Mouse (Mus musculus): ENCODE data around the gene Cfap61. TPM values are rescaled to one million over a fixed set of nuclear protein-coding genes. Genes with fewer than 3 reads are reported as not detected.

Cfap61 gene
- polyA plus RNA-seq, 1 experiment from 2014 or later, result not detected

DNA sequence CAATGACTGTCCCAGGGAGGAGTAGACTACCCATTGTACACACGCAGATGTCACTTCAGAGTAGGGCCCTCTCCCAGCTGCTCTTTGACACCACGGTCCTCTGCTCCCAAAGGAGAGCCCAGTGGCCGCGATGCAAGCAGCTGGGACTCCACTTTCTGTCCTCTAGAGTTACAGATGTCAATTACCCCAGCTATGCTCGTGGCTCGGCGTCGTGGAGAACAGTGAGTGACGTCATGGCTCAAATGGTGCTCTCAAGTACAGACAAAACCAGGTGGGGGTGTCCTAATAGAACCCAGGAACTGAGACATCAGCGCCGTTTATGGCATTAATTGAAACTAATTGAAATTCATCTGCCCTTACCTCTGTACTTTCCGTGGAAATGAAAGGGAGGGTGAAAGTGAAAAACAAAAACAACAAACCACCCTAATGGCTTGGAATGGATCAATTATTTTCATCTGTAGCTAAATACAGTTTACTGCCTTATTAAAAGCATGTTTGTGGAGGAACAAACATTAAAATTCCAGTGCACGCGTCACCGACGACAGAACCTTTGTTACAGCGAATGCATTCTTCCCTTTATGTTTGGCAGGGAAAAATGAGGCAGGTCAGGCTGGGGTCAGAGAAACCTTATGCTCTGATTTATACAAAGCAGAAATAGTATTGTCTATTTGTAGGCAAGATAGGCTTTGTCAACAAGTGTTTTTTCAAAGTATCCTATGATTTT is 182.8 kb downstream of the Cfap61 start:
- H3K4me1 ChIP-seq (replicated peaks), result no peaks in the 10 kb centered on the region
- WGBS (ENCODE audit: insufficient replicate concordance), result 70% methylated on average over 17 of the region's 17 CpGs
- no peak overlapping the region for H3K9ac ChIP-seq
- H3K36me3 ChIP-seq (replicated peaks), result no peaks in the 10 kb centered on the region
- H3K27me3 ChIP-seq, result no peaks in the 10 kb centered on the region
- ATAC-seq (ENCODE audit: insufficient read depth), result no peak
- no peak overlapping the region for H3K27ac ChIP-seq (replicated peaks)
- no peak overlapping the region for H3K4me2 ChIP-seq
- no peaks in the 10 kb centered on the region for H3K9me3 ChIP-seq (replicated peaks)
- H3K4me3 ChIP-seq (replicated peaks), result no peak overlapping the region

DNA sequence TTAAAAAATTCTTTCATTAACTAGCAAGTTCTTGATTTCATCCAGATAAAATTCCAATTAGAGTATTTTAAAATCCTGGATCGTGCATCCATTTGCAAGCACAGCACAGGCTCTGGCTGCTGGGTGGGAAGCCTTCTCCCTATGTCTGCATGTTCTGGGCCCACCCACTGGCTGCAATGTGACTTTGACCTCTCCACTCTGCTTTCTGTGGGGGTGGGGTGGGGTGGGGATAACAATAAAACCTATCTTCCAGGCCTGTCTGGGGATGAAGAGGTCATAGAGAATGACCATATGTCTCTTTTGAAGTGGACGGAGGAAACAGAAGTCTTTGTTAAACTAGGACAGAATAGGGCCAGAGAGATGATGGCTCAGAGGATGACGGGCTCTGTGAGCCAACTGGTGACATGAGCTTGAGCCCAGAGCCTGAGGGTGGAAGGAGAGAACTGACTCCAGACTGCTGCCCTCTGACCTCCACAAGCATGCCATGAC is 183.4 kb downstream of the Cfap61 start:
- 46% methylated on average over 3 of the region's 3 CpGs for WGBS (ENCODE audit: insufficient replicate concordance)
- Histone ChIP-seq H3K9me3 (replicated peaks) (no peaks in the 10 kb centered on the region), H3K27me3 (no peaks in the 10 kb centered on the region), H3K27ac (replicated peaks) (no peak overlapping the region), H3K36me3 (replicated peaks) (no peaks in the 10 kb centered on the region), H3K4me1 (replicated peaks) (no peaks in the 10 kb centered on the region), H3K4me2 (no peak overlapping the region), H3K4me3 (replicated peaks) (no peak overlapping the region), H3K9ac (no peak overlapping the region)
- ATAC-seq (ENCODE audit: insufficient read depth), result no peak

DNA sequence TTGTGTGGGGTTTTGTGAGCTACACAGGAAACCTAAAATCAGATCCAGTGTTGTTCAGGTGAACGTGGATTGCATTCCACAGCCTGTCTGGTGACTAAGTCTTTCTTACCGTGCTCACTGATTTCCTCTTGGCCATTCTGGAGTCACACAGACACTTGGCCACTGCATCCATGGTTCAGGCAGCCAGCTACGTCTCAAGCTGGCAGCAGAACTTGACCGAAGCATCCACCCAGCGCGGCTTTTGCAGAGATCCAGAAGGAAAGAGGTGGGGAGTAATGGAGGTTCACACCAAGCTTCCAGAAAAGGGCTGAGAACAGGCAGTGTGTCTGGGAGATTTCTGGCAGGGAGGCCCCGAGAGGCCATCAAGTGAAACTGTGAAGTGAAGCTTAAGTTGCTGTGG is 187.0 kb downstream of the Cfap61 start:
- ATAC-seq (ENCODE audit: insufficient read depth), result no peak
- Histone ChIP-seq H3K4me1 (replicated peaks) (no peaks in the 10 kb centered on the region), H3K9ac (no peak overlapping the region), H3K4me3 (replicated peaks) (no peak overlapping the region), H3K9me3 (replicated peaks) (no peaks in the 10 kb centered on the region), H3K4me2 (no peak overlapping the region), H3K27ac (replicated peaks) (no peak overlapping the region), H3K36me3 (replicated peaks) (no peaks in the 10 kb centered on the region), H3K27me3 (no peaks in the 10 kb centered on the region)
- WGBS (ENCODE audit: insufficient replicate concordance), result 72% methylated on average over 7 of the region's 7 CpGs

DNA sequence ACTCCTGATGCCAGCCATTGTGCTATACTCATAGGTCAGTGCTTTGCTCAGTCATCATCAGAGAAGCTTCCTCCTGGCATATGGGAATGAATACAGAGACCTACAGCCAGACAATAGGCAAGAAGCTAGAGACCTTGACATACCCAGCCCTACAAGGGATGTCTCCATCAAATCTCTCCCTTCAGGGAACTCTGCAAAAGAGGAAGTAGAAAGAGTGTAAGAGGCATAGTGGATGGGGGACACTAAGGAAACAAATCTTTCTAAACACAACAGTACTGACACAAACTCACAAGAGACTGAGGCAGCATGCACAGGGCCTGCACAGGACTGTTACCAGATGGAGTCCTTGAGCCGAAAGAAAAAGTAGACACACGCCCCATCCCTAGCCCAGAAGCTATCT is 190.5 kb downstream of the Cfap61 start:
- Histone ChIP-seq H3K4me1 (replicated peaks) (no peaks in the 10 kb centered on the region), H3K9ac (no peak overlapping the region), H3K27me3 (no peaks in the 10 kb centered on the region), H3K9me3 (replicated peaks) (no peaks in the 10 kb centered on the region), H3K27ac (replicated peaks) (no peak overlapping the region), H3K4me3 (replicated peaks) (no peak overlapping the region), H3K36me3 (replicated peaks) (no peaks in the 10 kb centered on the region), H3K4me2 (no peak overlapping the region)
- ATAC-seq (ENCODE audit: insufficient read depth), result no peak
- 63% methylated on average over 2 of the region's 2 CpGs for WGBS (ENCODE audit: insufficient replicate concordance)

DNA sequence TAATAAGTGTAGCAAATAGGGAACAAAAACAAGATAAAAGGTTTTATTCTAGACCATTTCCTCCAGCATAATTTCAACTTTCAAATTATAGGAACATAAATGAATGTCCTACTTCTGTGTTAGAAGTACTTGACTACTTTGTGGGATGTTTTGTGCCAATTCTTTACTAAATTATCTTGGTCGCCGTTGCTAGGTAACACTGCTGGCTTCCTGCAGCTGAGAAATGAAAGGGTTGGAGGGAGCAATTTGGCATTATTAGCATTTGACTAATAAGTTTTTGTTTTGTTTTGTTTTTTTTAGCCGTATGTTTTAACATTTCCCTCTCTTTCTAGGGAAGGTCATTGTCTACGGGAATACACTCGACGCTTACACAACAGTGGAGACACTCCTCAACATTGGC is 194.0 kb downstream of the Cfap61 start:
- no peaks in the 10 kb centered on the region for H3K27me3 ChIP-seq
- no peaks in the 10 kb centered on the region for H3K4me1 ChIP-seq (replicated peaks)
- no peak overlapping the region for H3K4me3 ChIP-seq (replicated peaks)
- no peak overlapping the region for H3K4me2 ChIP-seq
- H3K36me3 ChIP-seq (replicated peaks), result no peaks in the 10 kb centered on the region
- WGBS (ENCODE audit: insufficient replicate concordance), result 84% methylated on average over 6 of the region's 6 CpGs
- no peak overlapping the region for H3K27ac ChIP-seq (replicated peaks)
- ATAC-seq (ENCODE audit: insufficient read depth), result no peak
- H3K9me3 ChIP-seq (replicated peaks), result no peaks in the 10 kb centered on the region
- H3K9ac ChIP-seq, result no peak overlapping the region

DNA sequence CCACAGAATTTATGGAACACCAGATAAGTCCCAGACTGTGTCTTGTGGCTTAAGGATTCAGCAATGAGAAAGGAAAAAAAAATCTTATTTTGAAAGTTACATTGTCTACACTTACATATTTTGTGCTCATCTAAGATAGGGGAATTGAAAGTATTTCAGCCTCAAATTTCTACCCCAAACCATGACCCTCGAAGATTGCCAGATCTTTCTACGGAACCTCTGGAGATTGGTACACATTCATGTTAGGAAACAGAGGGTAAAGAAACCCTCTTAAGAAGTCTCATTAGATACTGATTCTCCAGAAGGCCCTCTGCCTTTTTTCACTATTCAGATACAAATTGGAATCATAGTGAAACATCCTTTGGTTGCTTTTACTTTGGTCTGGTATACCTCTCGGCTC is 195.9 kb downstream of the Cfap61 start:
- Histone ChIP-seq H3K4me3 (replicated peaks) (no peak overlapping the region), H3K27me3 (no peaks in the 10 kb centered on the region), H3K4me1 (replicated peaks) (no peaks in the 10 kb centered on the region), H3K9ac (no peak overlapping the region), H3K36me3 (replicated peaks) (no peaks in the 10 kb centered on the region), H3K4me2 (no peak overlapping the region), H3K9me3 (replicated peaks) (no peaks in the 10 kb centered on the region), H3K27ac (replicated peaks) (no peak overlapping the region)
- ATAC-seq (ENCODE audit: insufficient read depth), result no peak
- 70% methylated on average over 3 of the region's 3 CpGs for WGBS (ENCODE audit: insufficient replicate concordance)

DNA sequence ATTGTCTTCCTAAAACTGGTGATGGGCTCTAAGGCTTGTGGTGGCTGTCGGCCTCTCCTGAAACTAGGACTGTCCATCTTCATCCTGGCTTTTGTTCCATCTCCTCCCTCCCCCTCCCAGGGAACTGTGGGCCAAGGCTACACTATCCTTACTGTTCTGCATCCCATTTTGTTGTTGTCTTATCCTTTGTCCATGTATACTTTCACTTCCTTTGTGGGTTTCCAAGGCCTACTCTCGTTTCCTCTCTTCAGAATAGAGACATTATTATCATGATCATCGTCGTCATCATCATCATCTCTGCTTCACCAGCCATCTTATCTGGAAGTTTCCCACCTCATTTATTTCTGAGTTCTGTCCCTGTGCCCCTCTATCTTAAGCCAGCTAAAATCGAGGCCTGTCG is 199.7 kb downstream of the Cfap61 start:
- ATAC-seq (ENCODE audit: insufficient read depth), result no peak
- 52% methylated on average over 6 of the region's 6 CpGs for WGBS (ENCODE audit: insufficient replicate concordance)
- Histone ChIP-seq H3K36me3 (replicated peaks) (no peaks in the 10 kb centered on the region), H3K4me2 (no peak overlapping the region), H3K9ac (no peak overlapping the region), H3K4me3 (replicated peaks) (no peak overlapping the region), H3K27me3 (no peaks in the 10 kb centered on the region), H3K27ac (replicated peaks) (no peak overlapping the region), H3K4me1 (replicated peaks) (no peaks in the 10 kb centered on the region), H3K9me3 (replicated peaks) (no peaks in the 10 kb centered on the region)

DNA sequence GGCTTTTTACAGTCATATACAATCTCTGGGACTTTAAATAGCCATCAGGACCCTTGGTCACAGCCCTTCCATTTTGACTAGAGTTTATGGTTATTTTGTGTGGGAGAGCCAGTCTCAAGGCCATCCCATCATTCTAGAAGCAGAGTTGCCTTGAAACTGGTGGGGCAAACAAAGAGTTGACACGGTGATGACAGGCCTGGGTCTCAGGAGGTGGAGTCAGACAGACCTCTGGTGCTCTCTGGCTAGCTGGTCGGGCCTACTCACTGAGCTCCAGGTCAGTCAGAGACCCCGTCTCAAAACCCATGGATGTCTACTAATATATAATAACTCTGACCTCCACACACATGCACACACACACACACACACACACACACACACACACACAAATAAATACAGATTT is 206.1 kb downstream of the Cfap61 start:
- H3K4me2 ChIP-seq, result no peak overlapping the region
- H3K36me3 ChIP-seq (replicated peaks), result no peaks in the 10 kb centered on the region
- no peaks in the 10 kb centered on the region for H3K9me3 ChIP-seq (replicated peaks)
- 56% methylated on average over 3 of the region's 3 CpGs for WGBS (ENCODE audit: insufficient replicate concordance)
- H3K4me1 ChIP-seq (replicated peaks), result no peaks in the 10 kb centered on the region
- no peak for ATAC-seq (ENCODE audit: insufficient read depth)
- no peaks in the 10 kb centered on the region for H3K27me3 ChIP-seq
- no peak overlapping the region for H3K9ac ChIP-seq
- no peak overlapping the region for H3K4me3 ChIP-seq (replicated peaks)
- no peak overlapping the region for H3K27ac ChIP-seq (replicated peaks)

DNA sequence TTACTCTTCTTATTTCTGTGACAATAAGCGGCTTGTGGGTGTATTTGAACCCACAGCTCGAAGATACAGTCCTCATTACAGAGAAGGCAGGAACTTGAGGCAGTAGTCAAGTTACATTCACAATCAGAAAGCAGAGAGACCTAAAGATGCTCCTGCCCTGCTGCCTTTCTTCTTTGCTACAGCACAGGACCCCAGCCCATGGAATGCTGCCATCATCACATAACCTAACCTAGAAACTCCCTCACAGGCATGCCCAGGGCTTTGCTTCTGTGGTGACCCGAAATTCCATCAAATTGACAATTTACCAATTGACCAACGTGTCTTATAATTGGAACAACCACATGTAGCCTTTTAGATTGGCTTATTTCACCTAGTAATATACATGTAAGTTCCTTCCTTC is 212.7 kb downstream of the Cfap61 start:
- H3K27ac ChIP-seq (replicated peaks), result no peak overlapping the region
- H3K4me3 ChIP-seq (replicated peaks), result no peak overlapping the region
- 54% methylated on average over 4 of the region's 4 CpGs for WGBS (ENCODE audit: insufficient replicate concordance)

DNA sequence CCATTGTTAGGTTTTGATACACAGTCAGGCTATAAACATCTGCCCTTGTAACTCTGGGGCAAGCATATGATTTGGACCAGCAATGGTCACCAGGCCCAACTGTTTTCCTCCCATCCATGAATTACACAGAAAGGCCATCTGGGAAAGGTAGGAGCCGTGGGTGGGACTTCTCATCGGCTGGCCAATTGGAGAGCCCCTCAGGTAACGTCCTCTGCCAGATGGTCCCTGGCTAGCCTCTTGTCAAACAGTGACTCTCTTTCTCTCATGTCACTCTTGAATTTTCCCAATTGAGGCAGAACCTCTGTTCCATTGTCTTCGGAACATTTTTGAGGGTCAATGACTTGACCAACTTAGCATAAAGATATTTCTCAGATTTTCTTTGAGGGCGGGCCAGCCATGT is 213.2 kb downstream of the Cfap61 start:
- Histone ChIP-seq H3K9ac (no peak overlapping the region), H3K4me1 (replicated peaks) (no peaks in the 10 kb centered on the region), H3K27ac (replicated peaks) (no peak overlapping the region), H3K4me3 (replicated peaks) (no peak overlapping the region), H3K36me3 (replicated peaks) (no peaks in the 10 kb centered on the region), H3K9me3 (replicated peaks) (no peaks in the 10 kb centered on the region), H3K27me3 (no peaks in the 10 kb centered on the region), H3K4me2 (no peak overlapping the region)
- ATAC-seq (ENCODE audit: insufficient read depth), result no peak
- 64% methylated on average over 5 of the region's 5 CpGs for WGBS (ENCODE audit: insufficient replicate concordance)

More for the DNA sequence above, 212.7 kb downstream of the Cfap61 start:
- Histone ChIP-seq H3K4me2 (no peak overlapping the region), H3K9me3 (replicated peaks) (no peaks in the 10 kb centered on the region), H3K27me3 (no peaks in the 10 kb centered on the region), H3K4me1 (replicated peaks) (no peaks in the 10 kb centered on the region), H3K9ac (no peak overlapping the region), H3K36me3 (replicated peaks) (no peaks in the 10 kb centered on the region)
- ATAC-seq (ENCODE audit: insufficient read depth), result no peak

DNA sequence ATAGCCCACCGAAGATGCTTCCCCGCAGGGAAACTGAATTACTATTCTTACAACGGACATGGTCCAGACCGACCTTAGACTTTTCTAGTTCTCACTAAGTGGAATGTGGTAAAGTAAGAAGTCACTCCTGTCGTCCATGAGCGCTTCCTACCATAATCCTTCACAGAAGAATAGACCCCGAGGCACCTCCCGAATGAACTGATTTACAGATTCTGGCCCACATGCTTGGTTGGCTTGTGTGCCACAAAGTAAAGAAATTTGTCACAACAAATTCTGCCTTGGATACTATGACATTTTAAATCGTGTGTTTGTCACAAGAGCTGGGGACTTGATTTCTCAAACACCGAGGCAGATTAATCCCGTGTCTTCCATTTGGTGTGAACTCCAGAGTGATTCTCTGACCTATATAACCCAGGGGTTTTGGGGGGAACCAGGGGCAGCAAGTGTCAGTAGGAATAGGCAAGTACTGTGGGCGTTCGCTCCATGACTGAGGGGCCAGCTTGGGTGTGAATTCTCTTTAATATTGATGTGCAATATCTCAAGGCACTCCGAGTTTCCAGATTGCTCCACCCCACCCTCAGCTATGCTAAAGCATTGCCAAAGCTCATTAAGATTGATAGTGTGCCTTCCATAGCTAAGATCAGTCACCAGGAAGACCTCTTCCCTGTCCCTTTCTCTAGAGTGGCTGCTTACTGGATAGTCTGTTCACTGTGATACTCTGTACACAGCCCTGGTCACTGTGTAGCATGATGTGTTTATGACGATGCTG is 214.8 kb downstream of the Cfap61 start:
- 69% methylated on average over 15 of the region's 15 CpGs for WGBS (ENCODE audit: insufficient replicate concordance)
- H3K4me1 ChIP-seq (replicated peaks), result no peaks in the 10 kb centered on the region
- H3K9me3 ChIP-seq (replicated peaks), result no peaks in the 10 kb centered on the region
- H3K27me3 ChIP-seq, result no peaks in the 10 kb centered on the region
- H3K4me2 ChIP-seq, result no peak overlapping the region
- no peak overlapping the region for H3K27ac ChIP-seq (replicated peaks)
- no peaks in the 10 kb centered on the region for H3K36me3 ChIP-seq (replicated peaks)
- ATAC-seq (ENCODE audit: insufficient read depth), result no peak
- H3K9ac ChIP-seq, result no peak overlapping the region
- no peak overlapping the region for H3K4me3 ChIP-seq (replicated peaks)

All from liver, embryonic 15.5 days (tissue).